Mouse (Mus musculus) ES-E14 (cell line): ENCODE measurements around the gene Iqcf6.
"Not testable (repeated sequence)": the region's sequence is repeated elsewhere in the genome, so short reads cannot be mapped to it uniquely, and the experiment has no call there.

Source experiments
- CHD2 ChIP-seq: IDR thresholded peaks from 2 replicates; pipeline ENCODE4 v1.6.1; 2014; ENCODE audit warnings: mild to moderate bottlenecking, low read depth, low read length, inconsistent platforms
- HCFC1 ChIP-seq: IDR thresholded peaks from 2 replicates; pipeline ENCODE4 v1.6.1; 2012; ENCODE audit warnings: low read length, inconsistent platforms, borderline replicate concordance; ENCODE audit not compliant: insufficient read depth
- MAFK ChIP-seq: IDR thresholded peaks from 2 replicates; pipeline ENCODE4 v1.6.1; 2014; ENCODE audit warnings: mild to moderate bottlenecking, low read depth, low read length, inconsistent platforms; ENCODE audit not compliant: insufficient read depth
- ZC3H11A ChIP-seq: IDR thresholded peaks from 2 replicates; pipeline ENCODE4 v1.6.1; 2012; ENCODE audit warnings: low read depth, mild to moderate bottlenecking, inconsistent platforms, low read length, borderline replicate concordance

- not testable (repeated sequence) for TF ChIP-seq MAFK, CHD2, HCFC1, ZC3H11A
These were observed 31.0 kb upstream of the Iqcf6 start for GRCm38 (mm10) chr9:106595402-106595801.
